Comparison of ENCODE assay signal across 14 mouse cellular contexts in genomic region chr6:34481349-34481748, GRCm38 (mm10). TPM values are rescaled to one million over a fixed set of nuclear protein-coding genes. Genes with fewer than 3 reads are reported as not detected.
A peak's percentile ranks its signal among the peaks of the same experiment; 100 is the strongest.
DNase-seq lines count a peak whose midpoint lies in the region; ATAC-seq lines count a peak whose summit lies in the region.
"Had no signal": no experiment of that assay in that cellular context is flagged by ENCODE, and none has a peak within 500 bp of the region (broad histone marks: within the 10 kb centered on the region; RNA-seq: fewer than 3 reads in every experiment).

No protein-coding gene starts in this region.

- no peak for ATAC-seq in intestine, embryonic 15.5 days
- ATAC-seq: lung, postnatal 0 days; midbrain, embryonic 13.5 days had no signal

- 67% methylated on average over 6 of the region's 6 CpGs for WGBS in intestine, embryonic 15.5 days
- WGBS in embryonic facial prominence, embryonic 10.5 days: 76% methylated on average over 6 of the region's 6 CpGs

- H3K4me1 ChIP-seq in intestine, embryonic 15.5 days (replicated peaks): peaks cover 19% of the 10 kb centered on the region
- H3K4me1 ChIP-seq in embryonic facial prominence, embryonic 10.5 days: peaks cover 52% of the 10 kb centered on the region

- no peaks in the 10 kb centered on the region for H3K36me3 ChIP-seq in intestine, embryonic 15.5 days
- no peaks in the 10 kb centered on the region for H3K36me3 ChIP-seq in embryonic facial prominence, embryonic 10.5 days (replicated peaks)
- H3K36me3 ChIP-seq: heart, embryonic 15.5 days; midbrain, embryonic 13.5 days had no signal

- peak; percentile 39 to 42 for DNase-seq in left cerebral cortex, postnatal 10 days (ENCODE audit: extremely low spot score in 1 of 2, low spot score in 2 of 2)
- DNase-seq in left cerebral cortex, postnatal 36 days (ENCODE audit: low spot score in 2 of 2): no peak
- DNase-seq in 3T3-L1 (ENCODE audit: low read depth, low spot score) (peak; percentile 70), 416B (ENCODE audit: low read depth) (peak; percentile 31)
- DNase-seq in kidney, adult 18-20 months: no peak
- no peak for DNase-seq in embryonic facial prominence, embryonic 10.5 days (ENCODE audit: low spot score)
- DNase-seq: cerebellum, adult 2 months; kidney, adult 11 months; kidney, postnatal 36 days had no signal

- H3K4me2 ChIP-seq in intestine, embryonic 15.5 days (replicated peaks): no peak overlapping the region
- H3K4me2 ChIP-seq: heart, embryonic 15.5 days; midbrain, embryonic 13.5 days had no signal

- no peak overlapping the region for H3K9ac ChIP-seq in intestine, embryonic 15.5 days
- H3K9ac ChIP-seq: heart, embryonic 15.5 days; midbrain, embryonic 13.5 days had no signal

- H3K27me3 ChIP-seq in intestine, embryonic 15.5 days (replicated peaks): no peaks in the 10 kb centered on the region
- H3K27me3 ChIP-seq in embryonic facial prominence, embryonic 10.5 days (replicated peaks; ENCODE audit: low read depth, poor library complexity, severe bottlenecking): no peaks in the 10 kb centered on the region
- H3K27me3 ChIP-seq: heart, embryonic 15.5 days; midbrain, embryonic 13.5 days had no signal

- H3K9me3 ChIP-seq in intestine, embryonic 15.5 days: no peaks in the 10 kb centered on the region
- H3K9me3 ChIP-seq in embryonic facial prominence, embryonic 10.5 days: no peaks in the 10 kb centered on the region
- H3K9me3 ChIP-seq: forebrain, embryonic 10.5 days; heart, embryonic 15.5 days had no signal

- no peak overlapping the region for H3K4me3 ChIP-seq in intestine, embryonic 15.5 days (replicated peaks)
- no peak overlapping the region for H3K4me3 ChIP-seq in embryonic facial prominence, embryonic 10.5 days
- H3K4me3 ChIP-seq: forebrain, embryonic 10.5 days; heart, embryonic 15.5 days; midbrain, embryonic 13.5 days had no signal

- H3K27ac ChIP-seq in intestine, embryonic 15.5 days: peak overlapping the region; percentile 44; the same call in 1 of the 2 replicates
- H3K27ac ChIP-seq in embryonic facial prominence, embryonic 10.5 days (replicated peaks): no peak overlapping the region
- H3K27ac ChIP-seq: forebrain, embryonic 10.5 days; heart, embryonic 15.5 days; midbrain, embryonic 13.5 days had no signal

- intact Hi-C loops in left cerebral cortex, postnatal 10 days (cut with DNase I): no loop called here
- intact Hi-C loops in left cerebral cortex, postnatal 36 days (cut with DNase I): no loop called here

RNA-seq across cellular contexts. Expression of gene Bpgm, which starts 5.3 kb away (rescaled TPM):
- 10 to 100 TPM; 69.5 to 79.9 TPM for total RNA-seq in left cerebral cortex, postnatal 10 days (2021)
- 10 to 100 TPM; 63.2 to 70.6 TPM for total RNA-seq in left cerebral cortex, postnatal 36 days (2021)
- polyA plus RNA-seq in intestine, embryonic 15.5 days (2015; fragmentation: Nextera tagmentation; extraction: Ambion mirVana): 40.4 and 49.7 TPM in 2 replicates
- 52.2 and 53.2 TPM in 2 replicates for polyA plus RNA-seq in embryonic facial prominence, embryonic 10.5 days (2016; fragmentation: Nextera tagmentation; extraction: Ambion mirVana)

Comparison
In these comparisons a context has a peak if more than half of its experiments do, and no peak if none do; other contexts are left out.
1. DNase-seq: peak in left cerebral cortex, postnatal 10 days (2 of 2), 3T3-L1 (single experiment) and 416B (single experiment); none in left cerebral cortex, postnatal 36 days (0 of 2), kidney, adult 18-20 months (single experiment) and embryonic facial prominence, embryonic 10.5 days (single experiment).